9 mouse cellular contexts compared by ENCODE assay signal in the genomic region with DNA sequence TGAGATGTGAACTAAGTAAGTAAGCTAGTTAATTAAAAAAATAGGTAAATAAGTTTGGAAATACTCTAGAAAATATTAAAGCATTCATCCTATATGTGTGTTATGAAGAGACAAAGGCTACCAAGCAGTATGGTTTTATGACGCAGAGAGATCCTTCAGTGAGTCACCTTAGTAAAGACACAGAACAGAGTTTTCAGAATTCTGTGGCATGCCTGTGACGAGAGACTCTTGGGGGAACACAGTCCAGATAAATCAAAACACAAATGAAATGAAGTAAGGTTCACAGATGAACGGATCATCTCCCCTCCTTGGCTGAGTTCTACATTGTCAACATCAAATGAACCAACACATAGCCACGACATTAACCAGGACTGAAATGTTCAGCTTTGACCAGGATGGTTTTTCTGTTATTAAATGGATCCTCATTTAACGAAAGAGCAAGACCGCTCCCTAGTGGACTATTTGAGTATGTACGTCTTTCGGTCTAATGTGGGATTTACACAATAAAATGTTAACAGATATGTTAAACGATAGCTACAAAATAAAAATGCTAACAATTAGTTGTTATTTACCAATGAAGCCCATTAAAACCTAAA.
A peak's percentile ranks its signal among the peaks of the same experiment; 100 is the strongest.
DNase-seq lines count a peak whose midpoint lies in the region; ATAC-seq and TF ChIP-seq lines count a peak whose summit lies in the region.
"Had no signal": no experiment of that assay in that cellular context is flagged by ENCODE, and none has a peak within 500 bp of the region (broad histone marks: within the 10 kb centered on the region; RNA-seq: fewer than 3 reads in every experiment).

No protein-coding gene starts in this region.

- no peaks in the 10 kb centered on the region for H3K27me3 ChIP-seq in kidney, adult 2 months (replicated peaks; ENCODE audit: control insufficient read depth, insufficient read depth, low read length)
- H3K27me3 ChIP-seq in MEL (ENCODE audit: control insufficient read depth in 1 of 2, insufficient read depth in 2 of 2, low read length in 2 of 2), result no peaks in the 10 kb centered on the region
- no peaks in the 10 kb centered on the region for H3K27me3 ChIP-seq in midbrain, embryonic 16.5 days (ENCODE audit: control insufficient read depth, insufficient read depth, low read depth, low read length)
- H3K27me3 ChIP-seq: limb, embryonic 15.5 days had no signal

- TF ChIP-seq RAD21 in MEL (IDR thresholded peaks at IDR 0.05; ENCODE audit: low read depth, low read length), result peak; percentile 82

- no peaks in the 10 kb centered on the region for H3K79me2 ChIP-seq in MEL (ENCODE audit: control insufficient read depth, insufficient read depth, low read length, poor library complexity)

- TF ChIP-seq CTCF in kidney, adult 2 months (conservative IDR thresholded peaks at IDR 0.05; ENCODE audit: insufficient read depth, insufficient read length, low read depth, low read length), result peak; percentile 26; the same call in 1 of the 2 replicates
- TF ChIP-seq CTCF in MEL (IDR thresholded peaks at IDR 0.05 in 2 of 3, conservative IDR thresholded peaks at IDR 0.05 in 1 of 3; ENCODE audit: control insufficient read depth in 1 of 3, insufficient read depth in 1 of 3, low read depth in 2 of 3, low read length in 3 of 3, poor library complexity in 1 of 3, severe bottlenecking in 1 of 3), result peak; percentile 22 to 74 (median 40); a peak in 5 of 6 replicates

- no peak overlapping the region for H3K4me3 ChIP-seq in kidney, adult 2 months (ENCODE audit: insufficient read depth, low read depth, low read length)
- H3K4me3 ChIP-seq in MEL (ENCODE audit: control insufficient read depth in 1 of 2, insufficient read depth in 1 of 2, low read depth in 2 of 2, low read length in 2 of 2), result no peak overlapping the region
- no peak overlapping the region for H3K4me3 ChIP-seq in midbrain, embryonic 16.5 days (ENCODE audit: low read depth, low read length)
- H3K4me3 ChIP-seq: limb, embryonic 15.5 days had no signal

- H3K36me3 ChIP-seq in kidney, adult 2 months (ENCODE audit: control insufficient read depth, insufficient read depth, low read length), result no peaks in the 10 kb centered on the region
- no peaks in the 10 kb centered on the region for H3K36me3 ChIP-seq in MEL (ENCODE audit: control insufficient read depth in 1 of 2, insufficient read depth in 2 of 2, low read length in 2 of 2)
- no peaks in the 10 kb centered on the region for H3K36me3 ChIP-seq in midbrain, embryonic 16.5 days (ENCODE audit: control insufficient read depth, insufficient read depth, low read length)
- H3K36me3 ChIP-seq: limb, embryonic 15.5 days had no signal

- TF ChIP-seq EP300 in MEL (IDR thresholded peaks at IDR 0.05; ENCODE audit: low read depth in 1 of 2, low read length in 2 of 2), result no peak

- no peaks in the 10 kb centered on the region for H3K9me3 ChIP-seq in MEL (replicated peaks; ENCODE audit: insufficient read depth, low read length)
- no peaks in the 10 kb centered on the region for H3K9me3 ChIP-seq in midbrain, embryonic 16.5 days (replicated peaks; ENCODE audit: control insufficient read depth, low read length, poor library complexity, severe bottlenecking)
- H3K9me3 ChIP-seq: limb, embryonic 15.5 days had no signal

- ATAC-seq in midbrain, embryonic 16.5 days, result peak; percentile 56; the same call in 1 of the 2 replicates

- no peak for TF ChIP-seq POLR2A in kidney, adult 2 months (IDR thresholded peaks at IDR 0.05; ENCODE audit: low read depth, low read length)
- no peak for TF ChIP-seq POLR2A in MEL (IDR thresholded peaks at IDR 0.05; ENCODE audit: control insufficient read depth in 1 of 2, insufficient read depth in 1 of 2, low read depth in 1 of 2, low read length in 2 of 2, poor library complexity in 1 of 2)

- 19% methylated on average over 9 of the region's 9 CpGs for WGBS in kidney, adult 2 months
- WGBS in midbrain, embryonic 16.5 days, result 20% methylated on average over 9 of the region's 9 CpGs

- peak; percentile 29 for DNase-seq in kidney, adult 2 months
- no peak for DNase-seq in kidney, adult 18-20 months
- peak; percentile 47 for DNase-seq in MEL (ENCODE audit: low read depth, low spot score)
- DNase-seq in embryo, embryonic 11 days, result peak; percentile 74
- DNase-seq in kidney, postnatal 10 days, result peak; percentile 22
- no peak for DNase-seq in thymus, postnatal 36 days
- DNase-seq in T-cell, adult 2 months (ENCODE audit: low spot score), result no peak

- no peak overlapping the region for H3K4me2 ChIP-seq in midbrain, embryonic 16.5 days (ENCODE audit: low read length)
- H3K4me2 ChIP-seq: limb, embryonic 15.5 days had no signal

- H3K4me1 ChIP-seq in kidney, adult 2 months (ENCODE audit: control insufficient read depth, insufficient read depth, low read length), result no peaks in the 10 kb centered on the region
- no peaks in the 10 kb centered on the region for H3K4me1 ChIP-seq in MEL (ENCODE audit: control insufficient read depth in 1 of 2, insufficient read depth in 2 of 2, low read length in 2 of 2)
- H3K4me1 ChIP-seq in midbrain, embryonic 16.5 days (ENCODE audit: control insufficient read depth, insufficient read depth, low read length), result no peaks in the 10 kb centered on the region; the same call in 1 of the 2 replicates
- H3K4me1 ChIP-seq: limb, embryonic 15.5 days had no signal

- H3K9ac ChIP-seq in MEL (ENCODE audit: control insufficient read depth, low read depth, low read length, poor library complexity, severe bottlenecking), result no peak overlapping the region
- no peak overlapping the region for H3K9ac ChIP-seq in midbrain, embryonic 16.5 days (ENCODE audit: low read depth, low read length)
- H3K9ac ChIP-seq: limb, embryonic 15.5 days had no signal

- no peak overlapping the region for H3K27ac ChIP-seq in kidney, adult 2 months (ENCODE audit: insufficient read depth, low read depth, low read length)
- no peak overlapping the region for H3K27ac ChIP-seq in MEL (ENCODE audit: control insufficient read depth, low read depth, low read length)
- H3K27ac ChIP-seq in midbrain, embryonic 16.5 days (ENCODE audit: low read length), result no peak overlapping the region
- H3K27ac ChIP-seq: limb, embryonic 15.5 days had no signal

TF ChIP-seq in MEL, 35 proteins besides CTCF, POLR2A, EP300 and RAD21:
- TF ChIP-seq MAX (IDR thresholded peaks at IDR 0.05; ENCODE audit: low read length), result no peak
- peak; percentile 67 for TF ChIP-seq SMC3 (IDR thresholded peaks at IDR 0.05; ENCODE audit: low read depth, low read length)
TF ChIP-seq in MEL: peak in this region for 1.

Comparison
In these comparisons a context has a peak if more than half of its experiments do, and no peak if none do; other contexts are left out.
1. DNase-seq: peak in kidney, adult 2 months (single experiment), MEL (single experiment), embryo, embryonic 11 days (single experiment) and kidney, postnatal 10 days (single experiment); none in kidney, adult 18-20 months (single experiment), thymus, postnatal 36 days (0 of 2) and T-cell, adult 2 months (single experiment).